Mouse (Mus musculus) skeletal muscle tissue, adult 2 months (tissue): Measurements from ENCODE around the gene Mrps27.

ENCODE experiments used
- DNase-seq: peaks from one replicate; pipeline ENCODE4 v3.0.0-alpha.2; 2012; ENCODE audit warnings: low read depth, low spot score

The Mrps27 gene

DNA sequence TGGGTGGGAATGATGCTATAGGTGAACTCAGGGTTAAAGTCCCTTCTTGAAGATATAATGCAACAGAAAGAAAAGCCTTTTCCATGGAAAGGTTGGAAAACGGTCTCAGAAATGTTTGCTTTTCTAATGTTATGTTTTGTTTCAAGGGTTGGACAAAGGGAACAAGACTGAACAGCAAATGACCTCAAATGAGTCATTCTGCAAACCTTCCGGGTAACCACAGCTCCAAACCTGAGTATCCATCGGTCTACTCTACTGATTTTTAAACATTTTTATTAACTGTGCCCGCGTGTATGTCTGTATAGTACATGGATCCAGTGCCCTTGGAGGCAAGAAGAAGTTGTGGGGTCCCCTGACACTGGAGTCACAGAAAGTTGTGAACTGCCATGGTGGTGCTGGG is 94.8 kb downstream of the Mrps27 start:
- no peak for DNase-seq

DNA sequence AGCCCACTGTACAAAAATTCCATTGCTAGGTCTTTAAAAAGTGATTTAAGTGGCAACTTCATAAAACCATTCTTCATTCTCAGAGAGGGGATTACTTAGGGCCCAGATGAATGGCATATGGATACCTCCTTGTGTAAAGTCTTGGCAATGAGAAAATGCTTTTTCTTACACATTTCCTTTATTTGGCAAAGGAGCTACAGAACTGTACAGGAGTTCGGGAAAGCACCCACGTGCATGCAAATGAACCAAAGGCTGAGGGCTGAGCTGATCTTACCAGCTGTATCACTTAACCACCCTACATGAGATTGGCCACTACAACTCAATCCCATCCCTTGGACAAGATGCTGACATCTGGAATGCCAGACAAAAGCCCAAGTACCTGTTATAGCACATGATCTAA is 95.6 kb downstream of the Mrps27 start:
- no peak for DNase-seq

DNA sequence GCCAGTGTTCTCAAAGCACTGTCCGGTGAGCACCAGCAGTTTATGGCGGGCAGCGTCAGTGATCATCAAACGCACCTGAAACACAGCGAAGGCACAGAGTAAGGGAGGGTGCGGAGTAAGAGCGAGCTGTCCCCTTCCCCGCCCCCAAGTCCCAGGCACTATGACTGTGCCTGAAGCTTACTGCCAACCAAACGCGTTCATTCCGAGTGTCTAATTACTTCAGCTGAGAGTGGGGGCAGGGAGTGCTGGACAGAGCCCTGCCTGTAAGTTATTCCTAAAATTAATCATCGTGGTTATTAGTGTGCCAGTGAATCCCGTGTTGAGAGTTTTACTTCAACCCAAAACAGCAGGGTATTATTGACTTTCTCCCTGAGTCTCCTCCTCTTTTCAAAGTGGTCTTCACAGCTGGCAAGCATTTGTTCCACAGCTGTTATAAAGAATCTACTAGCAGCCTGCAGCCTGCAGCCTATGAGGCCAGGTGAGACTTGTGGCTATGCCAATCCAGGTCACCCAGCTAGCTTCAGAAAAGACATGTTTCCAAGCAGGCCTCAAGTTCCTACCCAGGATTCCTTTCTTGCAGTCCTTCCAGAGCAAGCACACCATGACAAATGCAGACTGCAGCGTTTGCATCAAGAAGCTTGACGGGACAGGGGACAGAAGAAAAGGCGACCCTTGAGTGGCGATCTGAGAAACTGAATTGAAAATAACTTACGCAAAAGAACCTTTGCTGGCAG is 97.3 kb downstream of the Mrps27 start:
- DNase-seq = peak; percentile 56

DNA sequence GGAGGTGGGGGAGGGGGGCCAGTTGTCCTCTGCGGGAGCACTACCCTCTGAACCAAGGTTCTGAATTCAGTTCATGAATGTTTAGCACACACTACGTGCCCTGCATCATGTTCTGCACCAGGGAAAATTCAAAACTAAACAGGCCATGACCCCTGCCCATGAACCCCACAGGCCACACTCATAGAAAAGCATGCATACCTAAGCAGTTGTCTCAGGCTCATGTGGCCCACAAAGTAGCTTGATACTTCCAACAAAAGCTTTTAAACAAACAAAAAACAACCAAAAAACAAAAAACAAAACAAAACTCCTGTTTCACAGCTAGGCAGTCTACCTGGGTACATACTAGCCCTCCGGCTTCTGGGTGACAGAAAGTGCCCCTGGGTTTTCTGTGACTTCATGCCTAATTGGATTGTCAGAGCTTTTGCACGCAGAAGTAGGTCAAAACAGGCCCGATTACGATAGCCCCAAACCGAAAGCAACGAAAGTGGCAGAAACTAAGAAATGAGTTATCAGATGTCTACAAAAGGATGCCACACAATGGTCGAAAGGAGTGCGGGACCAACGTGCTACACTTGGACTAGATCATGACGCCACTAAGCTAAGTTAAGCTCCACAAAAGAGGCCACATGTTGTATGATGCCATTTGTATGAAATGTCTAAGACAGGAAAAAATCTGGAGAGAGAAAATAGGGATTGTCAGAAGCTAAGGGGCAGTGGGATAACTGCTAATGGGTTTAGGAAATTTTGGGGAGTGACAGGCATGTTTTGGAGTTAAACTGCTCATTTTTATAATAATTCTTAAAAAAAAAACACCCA is 98.1 kb downstream of the Mrps27 start:
- DNase-seq = no peak

DNA sequence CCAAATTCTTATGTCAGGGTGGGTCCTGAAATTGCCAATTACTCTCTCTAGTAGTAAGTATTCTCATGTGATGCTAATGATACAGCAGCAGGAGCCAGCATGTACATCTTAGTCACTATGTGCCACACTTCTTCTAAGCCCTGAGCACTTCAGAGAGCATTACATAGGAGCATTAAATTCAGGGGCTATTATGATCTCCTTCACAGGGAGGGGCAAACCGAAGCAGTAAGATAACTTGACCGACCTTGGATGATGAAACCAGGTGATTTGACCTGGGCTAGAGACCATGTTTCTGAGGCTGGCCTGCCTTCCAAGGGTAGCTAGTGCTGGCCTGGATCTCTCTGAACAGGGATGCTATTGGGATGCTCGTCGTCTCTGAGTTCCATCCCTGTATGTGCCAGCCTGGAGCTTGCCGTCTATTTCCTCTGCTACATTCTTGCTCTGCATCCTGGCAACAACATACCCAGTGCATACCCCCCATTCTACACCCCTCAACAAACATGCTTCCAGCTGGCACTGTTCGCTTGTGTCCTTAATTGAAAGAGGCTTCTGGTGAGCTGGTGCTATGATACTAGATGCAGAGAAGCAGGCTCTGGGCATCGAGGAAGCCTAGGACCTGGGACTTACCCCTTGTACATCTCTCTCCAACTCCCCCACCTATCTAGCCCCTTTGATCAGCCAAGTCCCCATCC is 99.0 kb downstream of the Mrps27 start:
- no peak for DNase-seq

DNA sequence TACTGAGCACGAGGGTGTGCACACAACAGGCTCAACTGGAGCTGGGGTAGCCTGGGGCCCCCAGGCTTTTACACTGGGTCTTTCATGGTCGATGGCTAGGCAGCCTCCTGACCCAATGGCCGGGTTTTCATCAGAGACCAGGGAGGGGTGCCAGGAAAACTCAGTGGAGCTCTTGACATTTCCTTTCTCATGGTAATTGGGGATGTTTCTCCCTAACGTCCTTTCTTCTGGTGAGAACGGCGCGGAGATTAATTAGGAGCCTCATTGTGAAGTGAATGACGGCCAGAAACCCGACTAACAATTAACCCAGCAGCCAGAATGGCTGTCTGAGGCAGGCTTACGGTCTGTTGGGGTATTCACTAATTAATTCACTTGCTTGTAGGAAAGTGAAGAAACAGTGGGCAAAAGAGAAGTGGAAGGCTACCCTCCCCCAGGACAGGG is 99.9 kb downstream of the Mrps27 start:
- no peak for DNase-seq

DNA sequence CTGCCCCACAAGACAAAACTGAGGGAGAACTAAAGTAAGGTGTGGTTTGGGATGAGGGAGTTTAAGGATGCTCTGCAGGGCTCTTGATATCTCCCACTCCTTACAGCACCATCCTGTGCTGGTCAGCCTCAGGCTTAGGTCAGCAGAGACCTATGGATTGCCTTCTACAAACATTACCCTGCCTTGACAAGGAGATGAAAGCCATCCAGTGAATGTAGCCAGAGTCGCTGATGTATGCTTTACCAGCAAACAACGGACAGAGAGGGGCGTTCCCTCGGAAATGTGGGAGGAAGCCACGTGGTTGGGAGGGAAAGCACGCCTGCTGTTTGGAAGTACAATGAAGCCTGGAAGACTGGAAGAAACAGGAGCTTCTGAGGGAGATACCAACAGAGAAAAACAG is 100.3 kb downstream of the Mrps27 start:
- DNase-seq = no peak

DNA sequence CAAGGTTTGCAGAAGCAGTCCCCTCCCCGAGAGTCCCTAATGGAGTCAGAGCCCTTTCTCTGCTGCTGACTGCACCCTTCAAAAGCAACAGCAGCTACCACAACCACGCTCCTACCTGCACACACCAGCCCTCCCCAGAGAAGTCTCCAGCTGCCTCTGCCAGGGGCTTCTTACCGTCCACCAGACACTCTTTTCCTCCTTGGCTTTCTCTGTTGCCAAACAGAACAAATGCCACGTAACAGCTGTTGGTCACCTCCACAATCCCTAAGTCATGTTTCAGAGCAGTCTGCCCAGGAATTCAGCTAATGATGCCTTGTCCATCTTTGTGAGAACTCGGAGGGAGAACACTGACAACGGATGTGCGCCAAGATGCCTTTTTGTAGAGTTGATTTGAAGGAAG is 102.4 kb downstream of the Mrps27 start:
- no peak for DNase-seq

DNA sequence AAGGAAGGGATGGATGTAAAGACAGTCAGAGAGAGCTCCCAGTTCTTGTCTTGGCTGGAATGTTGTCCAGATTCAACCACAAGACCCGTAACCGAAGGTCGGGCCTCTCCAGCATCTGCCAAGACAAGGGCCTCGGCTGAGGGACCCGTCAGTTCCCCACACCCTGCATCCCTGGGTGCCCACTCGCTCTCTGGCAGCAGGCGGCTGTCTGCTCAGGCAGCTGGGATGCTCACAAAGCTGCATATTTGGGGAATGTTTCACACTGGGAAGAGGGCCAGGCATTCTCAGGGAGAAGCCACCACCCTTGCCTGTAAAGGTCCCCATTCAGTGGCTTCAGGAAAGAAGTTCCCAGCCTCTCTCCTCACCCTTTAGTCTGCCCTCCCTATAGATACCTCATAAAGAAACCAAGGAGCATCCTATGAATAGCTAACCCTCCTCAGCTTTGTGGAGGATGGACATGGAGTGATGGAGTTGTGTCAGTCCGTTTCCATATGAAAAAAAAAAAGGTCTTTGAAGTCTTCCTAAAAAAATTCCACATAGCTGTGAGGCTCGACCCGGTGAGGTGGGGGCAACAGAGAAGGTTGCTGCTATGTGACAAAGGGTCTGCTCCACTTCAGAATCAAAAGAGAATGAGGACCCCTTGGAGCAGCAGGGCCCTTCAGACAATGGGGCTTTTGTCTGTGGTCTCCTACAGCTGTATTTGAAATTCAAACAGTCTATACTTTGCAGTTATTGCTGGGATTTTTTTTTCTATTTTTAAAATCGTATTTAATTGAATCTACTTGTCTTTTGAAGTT is 103.0 kb downstream of the Mrps27 start:
- peak; percentile 32 for DNase-seq

DNA sequence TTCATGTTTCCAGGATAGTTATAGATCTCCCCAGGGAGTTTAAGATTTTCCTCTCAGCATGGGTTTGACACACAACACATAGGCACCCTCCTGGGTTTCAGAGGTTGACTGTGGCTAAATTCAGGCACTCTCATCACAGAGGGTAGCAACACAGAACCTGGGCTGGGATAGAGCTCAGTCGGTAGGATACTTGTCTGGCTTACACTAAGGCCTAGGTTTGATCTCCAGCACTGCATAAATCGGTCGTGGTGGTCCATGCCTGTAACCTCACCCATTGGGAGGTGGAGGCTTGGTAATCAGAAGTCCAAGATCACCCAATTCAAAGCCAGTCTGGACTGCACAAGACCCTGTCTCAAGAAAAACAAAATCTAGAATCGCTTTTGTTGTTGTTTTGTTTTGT is 103.7 kb downstream of the Mrps27 start:
- DNase-seq = no peak

DNA sequence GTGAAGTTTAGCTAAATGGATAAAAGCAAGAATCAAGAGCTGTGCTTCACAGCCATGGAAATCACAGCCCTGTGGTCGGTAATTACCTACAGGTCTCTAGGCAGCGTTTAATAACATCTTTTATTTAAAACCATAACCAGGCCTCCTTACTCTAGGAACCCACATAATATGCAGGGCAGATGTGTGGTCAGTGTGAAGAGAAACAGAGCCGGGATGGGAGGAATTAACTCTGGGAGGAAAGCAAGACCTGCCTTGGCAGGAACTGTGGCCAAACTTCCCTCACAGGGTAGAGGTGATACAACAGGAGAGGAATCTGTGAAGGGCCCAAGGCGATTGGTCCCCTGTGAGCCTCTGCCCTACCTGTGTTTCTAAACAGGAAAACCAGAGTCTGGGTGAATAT is 105.0 kb downstream of the Mrps27 start:
- DNase-seq = no peak

DNA sequence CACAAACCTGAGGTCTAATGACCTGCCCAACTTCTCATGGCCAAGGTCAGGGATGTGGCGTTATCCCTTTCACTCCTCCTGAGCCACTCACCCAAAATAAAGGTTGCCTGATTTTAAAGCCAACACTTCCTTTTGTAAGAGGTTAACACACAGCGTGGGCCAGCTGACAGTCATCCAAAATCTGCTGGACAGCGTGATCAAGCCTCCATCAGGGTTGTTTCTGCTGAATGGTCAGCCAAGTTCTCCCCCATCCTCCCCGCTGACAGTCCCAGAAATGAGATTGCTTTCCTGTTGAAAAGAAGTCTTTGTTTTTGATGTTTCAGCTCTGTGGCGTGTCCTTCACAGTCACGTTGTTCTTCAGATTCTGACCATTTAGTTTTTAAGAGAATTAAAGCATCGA is 106.2 kb downstream of the Mrps27 start:
- DNase-seq = peak; percentile 26

DNA sequence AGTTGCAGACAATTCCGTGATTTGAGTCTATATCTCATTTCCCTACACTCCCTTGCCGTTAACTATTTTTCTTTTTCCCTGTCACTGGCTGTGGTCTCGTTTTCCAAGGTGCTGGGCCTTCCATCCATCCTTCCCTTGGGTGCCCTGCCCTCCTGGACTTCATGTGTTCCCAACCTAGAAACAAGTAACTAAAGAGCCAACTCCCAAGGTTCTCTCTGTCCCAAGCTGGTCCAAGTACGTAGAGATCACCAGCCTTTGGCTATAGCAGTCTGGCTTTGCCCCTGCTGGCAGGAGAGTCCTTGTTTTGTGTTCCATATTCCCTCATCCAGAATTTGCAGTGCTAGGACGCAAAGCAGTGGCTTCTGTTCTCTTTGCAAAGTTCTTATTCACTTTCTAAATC is 106.7 kb downstream of the Mrps27 start:
- DNase-seq = no peak

DNA sequence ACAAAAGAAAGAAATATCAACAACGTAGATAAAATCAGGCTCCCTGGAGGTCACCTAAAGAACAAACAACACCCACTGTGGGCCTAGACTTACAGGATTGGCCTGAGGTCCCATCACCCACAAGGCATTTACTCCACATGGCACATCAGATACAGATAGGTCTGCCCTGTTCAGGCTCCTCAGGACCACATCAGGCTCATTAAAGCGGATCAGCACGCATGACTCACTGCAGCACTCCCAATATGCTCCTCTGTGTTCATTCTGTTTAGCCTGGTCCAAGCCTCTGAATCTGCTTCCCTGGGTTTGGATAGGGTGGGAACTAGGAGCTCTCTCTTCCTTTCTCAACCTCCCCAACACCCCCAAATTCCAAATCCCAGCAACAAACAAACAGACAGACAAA is 107.9 kb downstream of the Mrps27 start:
- no peak for DNase-seq

DNA sequence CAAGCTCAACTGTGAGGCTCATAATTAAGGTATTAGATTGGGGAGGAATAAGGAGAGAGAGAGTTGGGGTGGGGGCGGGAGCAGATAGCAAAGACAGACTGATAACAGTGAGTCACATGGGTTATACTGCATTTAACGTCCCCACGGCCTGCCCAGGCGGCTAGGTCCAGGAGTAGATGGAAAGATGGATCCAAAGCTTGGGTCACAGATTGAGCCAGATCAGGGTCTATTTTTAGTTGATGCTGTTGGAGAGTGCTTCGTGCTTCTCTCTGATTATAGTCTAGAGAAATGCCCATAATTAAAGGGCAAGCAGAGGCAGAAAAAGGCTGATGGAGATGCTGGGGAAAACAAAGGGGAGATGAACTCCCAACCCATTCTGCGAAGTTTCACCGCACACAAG is 110.4 kb downstream of the Mrps27 start:
- no peak for DNase-seq

DNA sequence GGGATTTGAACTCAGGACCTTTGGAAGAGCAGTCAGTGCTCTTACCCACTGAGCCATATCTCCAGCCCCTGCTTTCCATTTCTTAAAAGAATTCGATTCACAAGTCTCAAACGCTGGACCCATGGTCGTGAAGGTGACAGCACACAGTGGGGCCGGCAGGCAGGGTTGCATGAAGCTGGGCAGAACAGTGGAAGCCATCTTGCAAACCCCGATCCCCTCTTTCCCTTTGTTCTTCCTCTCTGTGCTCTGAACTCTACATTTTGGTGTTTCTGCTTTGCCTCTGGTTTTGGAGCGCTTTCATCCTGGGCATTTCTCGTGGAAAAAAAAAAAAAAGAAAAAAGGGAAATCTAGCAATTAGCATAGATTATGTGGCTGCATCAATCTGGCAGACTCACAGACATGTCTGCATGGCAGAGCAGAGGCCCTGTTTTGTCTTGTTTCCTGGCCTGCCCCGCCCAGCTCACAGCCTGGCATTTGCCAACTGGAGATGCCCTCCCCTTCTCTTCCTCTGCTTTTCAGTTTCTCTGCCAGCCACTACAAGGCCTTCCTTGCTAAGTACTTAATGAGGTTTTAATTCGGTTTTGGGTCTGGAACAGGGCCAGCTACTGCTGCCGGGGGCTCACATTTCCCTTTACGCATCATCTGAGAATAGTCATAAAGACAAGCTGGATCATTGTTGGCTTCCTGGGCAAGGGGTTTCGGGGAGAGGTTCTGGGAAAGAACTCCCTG is 114.2 kb downstream of the Mrps27 start:
- DNase-seq = no peak

DNA sequence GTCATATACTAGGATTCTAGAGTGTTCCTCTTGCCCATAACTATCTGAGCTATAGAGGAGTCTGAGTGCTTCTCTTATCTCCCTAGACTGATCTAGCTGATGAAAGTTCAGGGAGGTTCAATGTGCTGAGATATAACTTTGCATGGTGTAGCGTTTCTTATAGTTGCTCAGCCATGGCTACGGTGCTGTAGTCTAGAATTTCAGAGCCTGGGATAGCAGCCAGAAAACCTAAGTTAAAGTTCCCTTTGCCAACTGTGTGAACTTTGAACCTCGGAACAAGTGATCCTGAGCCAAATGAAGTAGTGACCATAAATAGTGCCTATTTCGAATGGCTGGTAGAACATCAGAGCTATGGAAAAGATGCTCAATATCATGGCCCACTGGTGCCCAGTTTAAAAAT is 115.0 kb downstream of the Mrps27 start:
- peak; percentile 80 for DNase-seq

DNA sequence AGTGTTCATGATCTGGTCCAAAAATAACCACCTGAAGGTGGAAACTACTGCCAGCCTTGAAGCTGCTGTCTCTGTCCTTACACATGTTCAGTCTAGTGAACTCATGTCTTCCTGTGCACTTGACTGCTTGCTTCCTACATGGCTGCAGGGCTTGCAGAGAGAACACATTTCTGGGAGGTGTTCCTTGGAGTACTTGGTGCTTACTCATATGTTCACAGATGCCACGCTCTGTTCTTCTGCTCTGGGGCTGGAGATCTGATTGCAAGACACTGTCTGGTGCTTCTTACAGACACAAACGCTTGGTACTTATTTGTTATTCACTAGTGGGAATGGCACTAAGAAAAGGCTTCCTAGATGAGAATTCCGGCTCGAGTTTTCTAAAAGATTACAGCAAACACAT is 117.3 kb downstream of the Mrps27 start:
- DNase-seq = no peak

DNA sequence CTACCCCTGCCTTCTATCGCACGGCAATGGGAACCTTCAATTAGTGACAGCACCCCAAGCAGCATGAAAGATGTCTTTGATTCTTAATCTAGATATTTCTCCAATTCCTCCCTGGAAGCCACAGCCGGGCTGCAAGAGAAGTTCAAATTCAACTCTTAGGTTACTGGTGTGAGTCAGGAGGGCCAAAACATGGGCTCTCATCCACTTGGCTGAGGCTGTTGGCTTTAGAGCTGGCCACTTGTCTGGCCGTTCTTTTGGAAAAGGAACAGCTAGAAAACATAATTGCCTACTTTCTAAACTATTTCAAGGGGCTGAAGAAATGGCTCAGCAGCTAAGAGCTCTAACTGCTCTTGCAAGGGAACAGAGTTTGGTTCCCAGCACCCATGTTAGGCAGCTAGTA is 120.0 kb downstream of the Mrps27 start:
- peak; percentile 68 for DNase-seq
